Mouse (Mus musculus) ovary, postnatal 14 days (tissue): ENCODE measurements around the gene Tsc2.
"Not testable (repeated sequence)": the region's sequence is repeated elsewhere in the genome, so short reads cannot be mapped to it uniquely, and the experiment has no call there.

Source experiments
- DNase-seq: peaks from one replicate; pipeline ENCODE4 v3.0.0; 2022; ENCODE audit warnings: low spot score

Gene Tsc2

GRCm38 (mm10) chr17:24632167-24632812 is at the start of gene Tsc2, which contains the start of gene Nthl1:
TSS of gene Tsc2 (minus strand) at chr17:24632630.
TSS of gene Nthl1 (plus strand) at chr17:24632680.
- peak; percentile 71 for DNase-seq

GRCm38 (mm10) chr17:24677500-24678080 is 45.2 kb upstream of the Tsc2 start:
- no peak for DNase-seq

- no peak for DNase-seq
Measured at GRCm38 (mm10) chr17:24676877-24677276, 44.4 kb upstream of the Tsc2 start.

GRCm38 (mm10) chr17:24676187-24676586 is 43.8 kb upstream of the Tsc2 start:
- DNase-seq = no peak

- no peak for DNase-seq
Measured at GRCm38 (mm10) chr17:24674277-24674676, 41.8 kb upstream of the Tsc2 start.

GRCm38 (mm10) chr17:24672141-24672540 is 39.7 kb upstream of the Tsc2 start:
- no peak for DNase-seq

GRCm38 (mm10) chr17:24671346-24671745 is 38.9 kb upstream of the Tsc2 start:
- DNase-seq = no peak

GRCm38 (mm10) chr17:24670246-24670844 is 37.9 kb upstream of the Tsc2 start:
- no peak for DNase-seq

GRCm38 (mm10) chr17:24669545-24670245 is 37.3 kb upstream of the Tsc2 start, which contains the start of gene Zfp598:
TSS of gene Zfp598 (plus strand) at chr17:24669687.
- DNase-seq = peak; percentile 96

- DNase-seq = not testable (repeated sequence)
Measured at GRCm38 (mm10) chr17:24669214-24669544, 36.7 kb upstream of the Tsc2 start.

GRCm38 (mm10) chr17:24667416-24667815 is 35.0 kb upstream of the Tsc2 start:
- no peak for DNase-seq

GRCm38 (mm10) chr17:24667011-24667410 is 34.6 kb upstream of the Tsc2 start:
- not testable (repeated sequence) for DNase-seq

- no peak for DNase-seq
Measured at GRCm38 (mm10) chr17:24658017-24658758, 25.8 kb upstream of the Tsc2 start, which contains the start of gene Npw. TSS of gene Npw (minus strand) at chr17:24658457.

GRCm38 (mm10) chr17:24654969-24655368 is 22.5 kb upstream of the Tsc2 start:
- DNase-seq = no peak

- DNase-seq = peak; percentile 75
Measured at GRCm38 (mm10) chr17:24653967-24654710, 21.7 kb upstream of the Tsc2 start.

GRCm38 (mm10) chr17:24651835-24652234 is 19.4 kb upstream of the Tsc2 start:
- no peak for DNase-seq

GRCm38 (mm10) chr17:24650766-24651165 is 18.3 kb upstream of the Tsc2 start:
- DNase-seq = no peak

- no peak for DNase-seq
Measured at GRCm38 (mm10) chr17:24650070-24650616, 17.7 kb upstream of the Tsc2 start, which contains the start of gene Slc9a3r2. TSS of gene Slc9a3r2 (minus strand) at chr17:24650327.

GRCm38 (mm10) chr17:24649581-24650069 is 17.2 kb upstream of the Tsc2 start:
- no peak for DNase-seq

GRCm38 (mm10) chr17:24648731-24649377 is 16.4 kb upstream of the Tsc2 start:
- DNase-seq = no peak
